Mouse (Mus musculus) activated CD4-positive, CD25-positive, alpha-beta regulatory T cell, adult 4 months (primary cell): ENCODE measurements around the gene Fbxl18. TPM values are rescaled to one million over a fixed set of nuclear protein-coding genes. Genes with fewer than 3 reads are reported as not detected.

ENCODE experiments used
- ATAC-seq: one replicate; pipeline ENCODE4 v1.8.0; 2017
- polyA plus RNA-seq, 2 experiments: library from polyadenylated mRNA; unstranded; fragments of 100-300 nt; shearing (Covaris generic); gene quantifications; one replicate each; pipeline ENCODE4 v1.2.1; 2017

The Fbxl18 gene
- polyA plus RNA-seq, 2 experiments from 2014 or later: 2.1 to 13.9 TPM

DNA sequence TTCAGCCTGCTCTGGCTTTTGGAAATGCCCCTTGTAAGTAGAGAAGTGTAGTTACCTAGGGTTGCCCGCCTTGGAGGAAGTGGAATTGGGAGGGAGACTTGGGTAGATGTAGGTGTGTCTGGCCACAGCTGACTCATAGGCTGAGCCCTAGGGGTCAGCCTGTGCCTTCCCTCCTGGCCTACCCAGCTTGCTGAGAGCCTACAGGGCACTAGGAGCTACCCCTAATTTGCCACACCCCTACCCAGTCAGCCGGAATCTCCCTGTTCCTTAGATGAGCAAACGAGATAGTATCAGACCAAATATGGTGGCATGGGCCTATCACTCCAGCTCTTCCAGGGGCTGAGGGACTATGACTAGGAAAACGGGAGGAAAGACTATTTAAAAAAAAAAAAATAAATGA lies 17.5 kb upstream of the Fbxl18 start:
- no peak for ATAC-seq

DNA sequence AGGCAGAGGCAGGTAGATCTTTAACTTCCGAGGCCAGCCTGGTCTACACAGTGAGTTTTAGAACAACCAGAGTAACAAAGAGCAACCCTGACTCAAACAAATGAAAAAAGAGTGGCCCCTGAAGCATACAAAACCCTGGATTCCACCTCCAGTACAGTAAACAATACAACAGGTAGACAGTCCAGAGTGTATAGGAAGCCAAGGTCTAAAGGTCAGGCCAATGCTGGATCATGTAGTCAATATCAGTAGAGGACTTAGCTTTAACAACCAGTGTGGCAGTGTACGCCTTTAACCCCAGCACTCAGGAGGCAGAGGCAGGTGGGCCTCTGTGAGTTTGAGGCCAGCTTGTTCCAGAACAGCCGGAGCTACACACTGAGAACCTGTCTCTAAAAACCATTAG lies 17.1 kb upstream of the Fbxl18 start:
- no peak for ATAC-seq

DNA sequence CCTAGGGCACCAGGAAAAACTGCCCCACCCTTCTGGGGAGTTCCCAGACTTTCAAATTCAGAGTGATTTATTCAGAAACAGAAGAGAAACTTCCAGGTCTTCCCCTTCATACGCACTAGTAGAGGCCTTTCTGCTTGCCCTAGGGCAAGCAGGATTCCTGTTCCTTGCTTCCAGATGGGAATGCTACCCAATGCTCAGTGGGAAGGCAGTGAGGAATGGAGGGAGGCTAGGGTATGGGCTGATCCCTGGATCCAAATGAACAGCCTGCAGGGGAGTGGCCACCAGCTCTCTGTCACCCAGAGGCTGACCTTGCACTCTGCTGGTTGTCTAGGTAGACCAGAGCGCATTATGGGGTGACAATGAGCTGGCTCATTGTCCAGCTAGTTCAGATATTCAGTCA lies 16.4 kb upstream of the Fbxl18 start:
- ATAC-seq: no peak

GRCm38 (mm10) chr5:142909576-142910278 lies 14.5 kb upstream of the Fbxl18 start:
- peak; percentile 15 for ATAC-seq

DNA sequence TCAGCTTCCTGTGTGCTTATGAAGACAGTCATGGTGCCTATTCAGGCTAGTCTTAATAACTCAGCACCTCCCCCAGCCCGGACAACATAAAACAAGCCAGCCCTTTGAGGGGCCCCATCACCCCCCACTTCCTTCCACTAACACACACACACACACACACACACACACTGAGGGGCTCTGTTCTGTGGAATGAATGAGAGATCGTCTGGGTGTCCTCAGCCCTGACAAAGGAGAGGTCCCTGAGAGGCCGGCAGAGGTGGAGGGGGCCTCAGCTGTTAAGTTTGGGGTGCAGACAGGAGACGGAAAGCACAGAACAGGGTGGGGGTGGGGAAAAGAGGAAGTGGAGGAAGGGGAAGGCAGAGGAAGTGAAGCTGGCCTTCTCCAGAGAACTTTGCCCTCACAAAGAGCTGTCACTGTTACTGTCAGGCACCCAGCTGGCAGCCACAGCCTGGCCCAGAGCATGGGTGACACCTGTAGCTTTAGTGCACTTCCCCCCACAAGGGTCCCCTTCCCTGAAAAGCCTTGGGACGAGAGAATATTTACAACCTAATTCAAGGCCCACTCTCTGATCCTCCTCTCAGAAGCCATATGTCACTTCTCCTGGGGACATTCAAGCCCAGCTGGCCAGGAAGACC lies 13.8 kb upstream of the Fbxl18 start:
- ATAC-seq: no peak

- ATAC-seq: no peak
Observed at GRCm38 (mm10) chr5:142907803-142908559, 12.8 kb upstream of the Fbxl18 start.

GRCm38 (mm10) chr5:142907048-142907802 lies 12.0 kb upstream of the Fbxl18 start:
- ATAC-seq: no peak

- ATAC-seq: peak; percentile 61
Observed at GRCm38 (mm10) chr5:142906532-142907047, 11.4 kb upstream of the Fbxl18 start, which contains the start of gene Actb. TSS of gene Actb (minus strand) at chr5:142906754.

GRCm38 (mm10) chr5:142905725-142906531 lies 10.7 kb upstream of the Fbxl18 start:
- ATAC-seq: peak; percentile 57

DNA sequence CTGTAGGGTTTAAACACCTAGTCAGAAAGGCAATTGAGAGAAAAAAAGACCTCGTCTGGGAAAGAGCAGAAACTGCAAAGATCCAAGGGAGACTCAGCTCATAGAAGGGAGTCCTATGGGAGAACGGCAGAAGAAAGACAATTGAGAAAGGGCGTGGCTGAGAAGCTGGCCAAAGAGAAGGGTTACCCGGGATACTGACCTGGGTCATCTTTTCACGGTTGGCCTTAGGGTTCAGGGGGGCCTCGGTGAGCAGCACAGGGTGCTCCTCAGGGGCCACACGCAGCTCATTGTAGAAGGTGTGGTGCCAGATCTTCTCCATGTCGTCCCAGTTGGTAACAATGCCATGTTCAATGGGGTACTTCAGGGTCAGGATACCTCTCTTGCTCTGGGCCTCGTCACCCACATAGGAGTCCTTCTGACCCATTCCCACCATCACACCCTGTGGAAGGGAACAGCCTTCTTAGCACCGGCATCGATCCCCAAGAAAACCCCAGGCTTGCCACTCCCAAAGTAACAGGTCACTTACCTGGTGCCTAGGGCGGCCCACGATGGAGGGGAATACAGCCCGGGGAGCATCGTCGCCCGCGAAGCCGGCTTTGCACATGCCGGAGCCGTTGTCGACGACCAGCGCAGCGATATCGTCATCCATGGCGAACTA lies 9.9 kb upstream of the Fbxl18 start:
- no peak for ATAC-seq

DNA sequence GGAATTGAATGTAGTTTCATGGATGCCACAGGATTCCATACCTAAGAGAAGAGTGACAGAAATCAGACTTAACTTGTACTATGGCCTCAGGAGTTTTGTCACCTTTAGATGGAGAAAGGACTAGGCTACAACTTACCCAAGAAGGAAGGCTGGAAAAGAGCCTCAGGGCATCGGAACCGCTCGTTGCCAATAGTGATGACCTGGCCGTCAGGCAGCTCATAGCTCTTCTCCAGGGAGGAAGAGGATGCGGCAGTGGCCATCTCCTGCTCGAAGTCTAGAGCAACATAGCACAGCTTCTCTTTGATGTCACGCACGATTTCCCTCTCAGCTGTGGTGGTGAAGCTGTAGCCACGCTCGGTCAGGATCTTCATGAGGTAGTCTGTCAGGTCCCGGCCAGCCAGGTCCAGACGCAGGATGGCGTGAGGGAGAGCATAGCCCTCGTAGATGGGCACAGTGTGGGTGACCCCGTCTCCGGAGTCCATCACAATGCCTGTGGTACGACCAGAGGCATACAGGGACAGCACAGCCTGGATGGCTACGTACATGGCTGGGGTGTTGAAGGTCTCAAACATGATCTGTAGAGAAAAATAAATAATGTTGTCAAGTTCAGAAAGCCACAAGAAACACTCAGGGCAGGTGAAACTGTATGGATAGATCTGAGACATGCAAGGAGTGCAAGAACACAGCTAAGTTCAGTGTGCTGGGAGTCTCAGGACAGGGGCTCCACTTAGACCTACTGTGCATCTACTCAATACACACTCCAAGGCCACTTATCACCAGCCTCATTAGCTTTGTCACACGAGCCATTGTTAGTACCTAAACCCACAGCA lies 9.2 kb upstream of the Fbxl18 start:
- ATAC-seq: no peak

DNA sequence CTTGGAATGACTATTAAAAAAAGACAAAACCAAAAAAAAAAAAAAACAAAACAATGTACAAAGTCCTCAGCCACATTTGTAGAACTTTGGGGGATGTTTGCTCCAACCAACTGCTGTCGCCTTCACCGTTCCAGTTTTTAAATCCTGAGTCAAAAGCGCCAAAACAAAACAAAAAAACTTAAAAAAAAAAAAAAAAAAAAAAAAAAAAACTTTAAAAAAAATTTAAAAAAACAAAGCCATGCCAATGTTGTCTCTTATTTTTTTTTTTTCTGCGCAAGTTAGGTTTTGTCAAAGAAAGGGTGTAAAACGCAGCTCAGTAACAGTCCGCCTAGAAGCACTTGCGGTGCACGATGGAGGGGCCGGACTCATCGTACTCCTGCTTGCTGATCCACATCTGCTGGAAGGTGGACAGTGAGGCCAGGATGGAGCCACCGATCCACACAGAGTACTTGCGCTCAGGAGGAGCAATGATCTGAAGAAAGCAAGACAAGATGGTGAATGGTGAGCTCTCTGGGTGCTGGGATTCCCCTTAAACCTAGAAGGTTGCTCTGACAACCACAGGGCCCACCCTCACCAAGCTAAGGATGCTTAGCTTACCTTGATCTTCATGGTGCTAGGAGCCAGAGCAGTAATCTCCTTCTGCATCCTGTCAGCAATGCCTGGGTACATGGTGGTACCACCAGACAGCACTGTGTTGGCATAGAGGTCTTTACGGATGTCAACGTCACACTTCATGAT lies 8.4 kb upstream of the Fbxl18 start:
- ATAC-seq: peak; percentile 13

DNA sequence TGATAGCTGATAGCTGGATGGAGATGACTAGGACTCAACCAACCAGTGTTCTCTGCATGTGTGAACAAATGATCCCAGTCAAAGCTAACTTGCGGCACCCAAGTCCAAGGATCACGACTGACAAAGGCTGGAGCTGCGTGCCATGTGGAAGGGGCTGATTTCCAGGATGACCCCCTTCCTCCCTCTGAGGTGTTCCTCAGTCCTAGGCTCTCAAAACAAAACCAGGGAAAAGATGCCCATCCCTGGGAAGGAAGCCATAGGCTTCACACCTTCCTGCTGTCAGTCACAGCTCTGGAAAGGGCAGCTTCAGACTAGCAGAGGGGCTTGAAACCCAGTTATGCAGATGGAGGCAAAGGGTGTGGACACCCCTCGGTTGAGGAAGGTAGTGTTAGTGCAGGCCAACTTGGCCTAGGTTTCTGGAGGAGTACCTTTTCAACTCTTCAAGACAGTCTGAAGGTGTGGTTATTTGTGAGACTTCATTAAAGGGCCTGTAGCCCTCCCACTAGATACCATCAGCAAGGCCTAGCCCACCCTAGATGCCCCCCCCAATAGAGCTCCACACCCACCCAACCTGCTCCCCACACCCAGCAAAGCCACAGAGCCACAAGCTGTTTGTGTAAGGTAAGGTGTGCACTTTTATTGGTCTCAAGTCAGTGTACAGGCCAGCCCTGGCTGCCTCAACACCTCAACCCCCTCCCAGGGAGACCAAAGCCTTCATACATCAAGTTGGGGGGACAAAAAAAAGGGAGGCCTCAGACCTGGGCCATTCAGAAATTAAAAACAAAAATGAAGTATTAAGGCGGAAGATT lies 7.5 kb upstream of the Fbxl18 start:
- ATAC-seq: no peak

DNA sequence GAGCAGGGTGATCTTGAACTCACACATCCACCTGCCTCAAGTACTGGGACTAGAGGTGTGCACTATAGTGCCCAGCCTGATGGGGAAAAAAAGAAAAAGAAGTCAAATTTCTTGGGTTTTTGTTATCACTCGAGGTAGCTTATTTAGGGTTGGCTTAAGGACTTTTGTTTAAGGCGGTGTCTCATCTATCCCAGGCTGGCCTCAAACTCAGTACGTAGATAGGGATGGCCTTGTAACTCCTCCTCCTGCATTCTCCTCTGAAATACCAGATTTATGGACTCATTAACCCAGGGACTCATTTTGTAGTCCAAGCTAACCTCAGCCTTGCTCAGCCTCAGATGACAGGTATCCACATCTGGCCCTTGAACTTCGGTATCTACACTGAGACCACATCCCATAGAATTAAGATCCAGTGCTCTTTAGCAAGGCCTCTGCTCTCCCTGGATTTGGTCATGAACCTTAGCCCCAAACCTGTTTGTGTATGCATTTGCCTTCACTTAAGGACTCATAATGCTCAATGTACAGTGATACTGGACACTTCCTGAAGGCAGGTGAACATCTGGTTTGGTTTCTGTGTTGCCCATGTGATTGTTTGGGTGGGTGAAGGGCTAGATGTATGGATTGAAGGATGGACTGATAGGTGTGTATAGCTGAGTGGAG lies 6.8 kb upstream of the Fbxl18 start:
- no peak for ATAC-seq

GRCm38 (mm10) chr5:142901355-142901802 lies 6.2 kb upstream of the Fbxl18 start:
- no peak for ATAC-seq

GRCm38 (mm10) chr5:142900651-142901050 lies 5.4 kb upstream of the Fbxl18 start:
- no peak for ATAC-seq

- no peak for ATAC-seq
Observed at GRCm38 (mm10) chr5:142899932-142900533, 4.8 kb upstream of the Fbxl18 start.
